Mouse (Mus musculus) testis, postnatal 14 days (tissue): ENCODE data around the gene Carf.
A peak's percentile ranks its signal among the peaks of the same experiment; 100 is the strongest.

Experiments
- DNase-seq: peaks from one replicate; pipeline ENCODE4 v3.0.0; 2021; ENCODE audit warnings: low spot score

Carf gene

GRCm38 (mm10) chr1:60179932-60180783 is 82.1 kb downstream of the Carf start, which contains the start of gene Nbeal1:
Gene Nbeal1, plus strand, starts transcription at chr1:60180599.
- peak; percentile 99 for DNase-seq

GRCm38 (mm10) chr1:60180784-60181221 is 82.8 kb downstream of the Carf start:
- DNase-seq, result no peak

- DNase-seq, result no peak
These were observed 90.4 kb downstream of the Carf start for GRCm38 (mm10) chr1:60188454-60188853.

- DNase-seq, result no peak
These were observed 98.8 kb downstream of the Carf start for GRCm38 (mm10) chr1:60196813-60197212.

GRCm38 (mm10) chr1:60199006-60199405 is 101.0 kb downstream of the Carf start:
- no peak for DNase-seq
